Mouse (Mus musculus): ENCODE data around the gene Alyref. TPM values are rescaled to one million over a fixed set of nuclear protein-coding genes. Genes with fewer than 3 reads are reported as not detected.

The Alyref gene
- polyA plus RNA-seq, 1 experiment from 2014 or later = 480 TPM

GRCm38 (mm10) chr11:120542376-120542775 lies 55.8 kb downstream of the Alyref start:
- ATAC-seq (ENCODE audit: low FRiP score, low read depth) = no peak
- H3K27me3 ChIP-seq = no peaks in the 10 kb centered on the region
- no peak overlapping the region for H3K4me3 ChIP-seq
- no peaks in the 10 kb centered on the region for H3K9me3 ChIP-seq
- H3K27ac ChIP-seq = no peak overlapping the region
- H3K36me3 ChIP-seq = peaks cover 48% of the 10 kb centered on the region
- H3K4me1 ChIP-seq = peaks cover 31% of the 10 kb centered on the region
- 78% methylated on average over 6 of the region's 6 CpGs for WGBS
- H3K4me2 ChIP-seq (replicated peaks) = no peak overlapping the region
- H3K9ac ChIP-seq = no peak overlapping the region; the same call in 1 of the 2 replicates

Small RNA genes lying within 50 kb of the gene (microRNA-seq; reads per million reads assigned to microRNA genes)
- 1.0 reads per million for gene Mir6936

Other genes starting within 250 kb of the Alyref start
- 2,628 and 2,724 TPM in 2 replicates for gene Actg1, start 249.8 kb downstream of the Alyref start, polyA plus RNA-seq (2015; fragmentation: Nextera tagmentation; extraction: Ambion mirVana)
- 0.52 and 0.61 TPM in 2 replicates for gene Fscn2, start 236.8 kb downstream of the Alyref start, polyA plus RNA-seq (2015; fragmentation: Nextera tagmentation; extraction: Ambion mirVana)
- gene Faap100, start 219.6 kb downstream of the Alyref start, polyA plus RNA-seq (2015; fragmentation: Nextera tagmentation; extraction: Ambion mirVana) = 37.0 and 38.6 TPM in 2 replicates
- 34.3 and 37.6 TPM in 2 replicates for gene Nploc4, start 160.7 kb downstream of the Alyref start, polyA plus RNA-seq (2015; fragmentation: Nextera tagmentation; extraction: Ambion mirVana)
- 0.14 TPM in 1 of 2 replicates, not detected in the other for gene Tspan10, start 155.7 kb downstream of the Alyref start, polyA plus RNA-seq (2015; fragmentation: Nextera tagmentation; extraction: Ambion mirVana)
- 0.38 and 0.39 TPM in 2 replicates for gene Pde6g, start 144.9 kb downstream of the Alyref start, polyA plus RNA-seq (2015; fragmentation: Nextera tagmentation; extraction: Ambion mirVana)
- gene Oxld1, start 140.3 kb downstream of the Alyref start, polyA plus RNA-seq (2015; fragmentation: Nextera tagmentation; extraction: Ambion mirVana) = 12.2 and 12.4 TPM in 2 replicates
- gene Ccdc137, start 140.2 kb downstream of the Alyref start, polyA plus RNA-seq (2015; fragmentation: Nextera tagmentation; extraction: Ambion mirVana) = 37.1 and 41.7 TPM in 2 replicates
- gene Arl16, start 130.8 kb downstream of the Alyref start, polyA plus RNA-seq (2015; fragmentation: Nextera tagmentation; extraction: Ambion mirVana) = 65.8 and 67.9 TPM in 2 replicates
- gene Mrpl12, start 113.8 kb downstream of the Alyref start, polyA plus RNA-seq (2015; fragmentation: Nextera tagmentation; extraction: Ambion mirVana) = 120 and 124 TPM in 2 replicates
- gene Slc25a10, start 106.5 kb downstream of the Alyref start, polyA plus RNA-seq (2015; fragmentation: Nextera tagmentation; extraction: Ambion mirVana) = 46.8 and 49.0 TPM in 2 replicates
- 6.3 and 7.3 TPM in 2 replicates for gene Gcgr, start 67.7 kb downstream of the Alyref start, polyA plus RNA-seq (2015; fragmentation: Nextera tagmentation; extraction: Ambion mirVana)
- 245 TPM in 2 replicates for gene Mcrip1, start 48.6 kb downstream of the Alyref start, polyA plus RNA-seq (2015; fragmentation: Nextera tagmentation; extraction: Ambion mirVana)
- gene Ppp1r27, start 47.2 kb downstream of the Alyref start, polyA plus RNA-seq (2015; fragmentation: Nextera tagmentation; extraction: Ambion mirVana) = 0.59 and 0.94 TPM in 2 replicates
- 775 and 791 TPM in 2 replicates for gene P4hb, start 25.1 kb downstream of the Alyref start, polyA plus RNA-seq (2015; fragmentation: Nextera tagmentation; extraction: Ambion mirVana)
- gene Arhgdia, start 16.7 kb downstream of the Alyref start, polyA plus RNA-seq (2015; fragmentation: Nextera tagmentation; extraction: Ambion mirVana) = 530 and 555 TPM in 2 replicates
- 217 and 222 TPM in 2 replicates for gene Anapc11, start 56 bp upstream of the Alyref start, polyA plus RNA-seq (2015; fragmentation: Nextera tagmentation; extraction: Ambion mirVana)
- 2.3 and 2.8 TPM in 2 replicates for gene Npb, start 10.1 kb upstream of the Alyref start, polyA plus RNA-seq (2015; fragmentation: Nextera tagmentation; extraction: Ambion mirVana)
- gene Pcyt2, start 19.6 kb upstream of the Alyref start, polyA plus RNA-seq (2015; fragmentation: Nextera tagmentation; extraction: Ambion mirVana) = 150 and 153 TPM in 2 replicates
- gene Sirt7, start 26.9 kb upstream of the Alyref start, polyA plus RNA-seq (2015; fragmentation: Nextera tagmentation; extraction: Ambion mirVana) = 25.6 and 28.8 TPM in 2 replicates
- gene Mafg, start 35.2 kb upstream of the Alyref start, polyA plus RNA-seq (2015; fragmentation: Nextera tagmentation; extraction: Ambion mirVana) = 27.0 and 28.9 TPM in 2 replicates
- gene Pycr1, start 45.4 kb upstream of the Alyref start, polyA plus RNA-seq (2015; fragmentation: Nextera tagmentation; extraction: Ambion mirVana) = 43.7 and 45.6 TPM in 2 replicates
- gene Myadml2, start 49.8 kb upstream of the Alyref start, polyA plus RNA-seq (2015; fragmentation: Nextera tagmentation; extraction: Ambion mirVana) = 0.36 and 1.3 TPM in 2 replicates
- gene Notum, start 62.8 kb upstream of the Alyref start, polyA plus RNA-seq (2015; fragmentation: Nextera tagmentation; extraction: Ambion mirVana) = 4.3 and 6.5 TPM in 2 replicates
- gene Aspscr1, start 74.6 kb upstream of the Alyref start, polyA plus RNA-seq (2015; fragmentation: Nextera tagmentation; extraction: Ambion mirVana) = 128 and 129 TPM in 2 replicates
- 139 and 145 TPM in 2 replicates for gene Cenpx, start 115.4 kb upstream of the Alyref start, polyA plus RNA-seq (2015; fragmentation: Nextera tagmentation; extraction: Ambion mirVana)
- gene Lrrc45, start 115.6 kb upstream of the Alyref start, polyA plus RNA-seq (2015; fragmentation: Nextera tagmentation; extraction: Ambion mirVana) = 66.2 and 75.4 TPM in 2 replicates
- gene Rac3, start 123.1 kb upstream of the Alyref start, polyA plus RNA-seq (2015; fragmentation: Nextera tagmentation; extraction: Ambion mirVana) = 66.2 and 70.5 TPM in 2 replicates
- 15.6 and 16.2 TPM in 2 replicates for gene Dcxr, start 128.9 kb upstream of the Alyref start, polyA plus RNA-seq (2015; fragmentation: Nextera tagmentation; extraction: Ambion mirVana)
- gene Cbr2, start 133.7 kb upstream of the Alyref start, polyA plus RNA-seq (2015; fragmentation: Nextera tagmentation; extraction: Ambion mirVana) = 7.7 and 10.1 TPM in 2 replicates
- 4.5 and 4.9 TPM in 2 replicates for gene Hmga1b, start 164.4 kb upstream of the Alyref start, polyA plus RNA-seq (2015; fragmentation: Nextera tagmentation; extraction: Ambion mirVana)
- 43.8 and 48.4 TPM in 2 replicates for gene Rfng, start 185.8 kb upstream of the Alyref start, polyA plus RNA-seq (2015; fragmentation: Nextera tagmentation; extraction: Ambion mirVana)
- 240 and 241 TPM in 2 replicates for gene Gps1, start 185.9 kb upstream of the Alyref start, polyA plus RNA-seq (2015; fragmentation: Nextera tagmentation; extraction: Ambion mirVana)
- gene Dus1l, start 198.0 kb upstream of the Alyref start, polyA plus RNA-seq (2015; fragmentation: Nextera tagmentation; extraction: Ambion mirVana) = 66.6 TPM in 2 replicates
- 49.8 and 53.9 TPM in 2 replicates for gene Fasn, start 226.2 kb upstream of the Alyref start, polyA plus RNA-seq (2015; fragmentation: Nextera tagmentation; extraction: Ambion mirVana)

All from limb, embryonic 13.5 days (tissue).